Mouse (Mus musculus) adrenal gland (tissue): ENCODE data around the gene Nmnat2.

ENCODE experiments used
- intact Hi-C: fragments of 180-260 bp; cut with DNase I; formaldehyde crosslinking; loops from one replicate; pipeline ENCODE4 v1.15.1; 2025

The Nmnat2 gene

DNA sequence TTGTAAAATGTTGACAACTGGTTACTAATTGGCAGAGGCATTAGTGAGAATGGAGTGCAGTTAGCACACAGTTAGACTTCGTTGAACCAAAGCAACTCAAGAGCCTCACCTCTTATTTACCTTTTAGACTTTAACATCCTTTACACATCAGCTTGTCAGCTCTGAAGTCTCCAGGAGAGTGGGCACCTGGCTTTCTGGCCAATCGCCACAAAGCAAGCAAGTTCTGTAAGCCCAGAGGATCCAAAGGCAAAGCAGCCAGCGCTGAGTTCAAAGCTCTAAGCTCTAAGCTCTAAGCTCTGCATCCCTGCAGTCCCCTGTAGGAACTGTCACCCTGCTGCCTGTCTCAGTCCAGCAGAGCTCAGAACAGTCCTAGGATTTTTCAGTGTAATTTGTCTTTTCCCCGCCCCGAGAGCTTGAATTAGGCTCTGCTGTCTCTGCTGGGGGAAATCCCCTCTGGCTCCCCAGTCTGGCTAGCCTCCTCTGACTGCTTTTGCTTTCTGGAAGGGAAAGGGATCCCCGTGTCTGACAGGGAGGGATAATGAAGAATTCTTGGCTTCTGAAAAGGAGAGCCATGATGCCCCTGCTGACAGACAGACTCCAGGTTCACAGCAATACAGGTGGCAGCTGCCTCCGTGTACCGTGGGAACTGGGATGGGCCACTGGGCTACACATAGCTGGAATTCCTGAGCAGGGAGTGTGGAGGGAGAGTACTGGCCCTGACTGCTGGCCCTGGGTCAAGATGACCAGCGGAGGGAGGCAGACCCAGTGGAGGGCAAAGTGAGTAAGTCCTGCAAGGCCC lies 136.8 kb downstream of the Nmnat2 start:
- intact Hi-C loops: no loop called here

DNA sequence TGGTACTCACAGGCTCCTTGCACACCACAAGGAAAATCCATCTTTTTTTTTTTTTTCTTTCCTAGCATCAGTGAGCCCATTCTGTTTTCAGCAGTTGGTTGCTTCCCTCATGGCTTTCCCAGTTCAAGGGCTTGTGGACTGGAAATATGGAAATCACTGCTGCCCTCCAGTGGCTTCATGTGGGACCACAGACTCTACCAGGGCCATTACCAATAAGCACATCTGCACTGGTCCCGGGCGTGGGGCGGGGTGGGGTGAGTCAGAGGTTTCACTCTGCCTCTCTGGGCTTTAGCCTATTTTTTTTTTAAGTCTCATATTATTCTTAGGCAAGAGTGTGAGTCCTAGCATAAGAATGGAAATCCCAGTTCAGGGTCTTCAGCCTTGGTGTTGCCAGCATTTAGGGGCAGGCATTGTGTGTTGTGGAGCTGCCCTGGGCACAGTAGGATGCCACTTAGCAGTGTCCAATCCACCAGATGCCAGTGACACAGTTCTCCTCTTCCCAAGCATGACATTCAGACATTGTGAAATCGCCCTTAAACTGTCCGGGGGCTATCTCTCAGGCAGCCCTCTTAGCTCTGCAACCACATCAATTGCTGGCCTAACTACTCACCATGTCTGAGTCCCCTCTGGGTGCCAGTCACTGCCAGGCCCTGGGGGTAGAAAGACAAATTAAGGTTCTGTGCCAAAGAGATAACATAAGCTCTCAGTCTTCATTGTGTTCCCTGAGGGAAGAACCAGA lies 137.6 kb downstream of the Nmnat2 start:
- intact Hi-C loops: no loop called here

DNA sequence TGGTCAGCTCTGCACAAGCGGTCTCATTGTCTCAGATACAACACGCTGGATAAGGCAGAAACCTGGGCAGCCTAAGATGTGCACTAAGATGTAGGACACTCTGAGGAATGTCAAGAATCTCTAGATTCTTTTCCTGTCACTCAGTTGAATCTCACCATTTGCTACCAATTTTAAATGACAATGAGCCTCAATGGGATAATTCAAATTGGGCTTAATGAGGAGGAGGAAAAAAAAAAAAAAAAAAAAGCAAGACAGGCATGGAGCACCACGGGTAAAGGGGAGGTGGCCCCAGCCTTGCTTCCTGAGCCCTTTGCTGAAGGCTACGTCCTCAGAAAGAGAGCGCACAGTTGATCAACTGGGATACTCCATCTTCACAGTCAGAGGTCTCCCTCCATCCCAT lies 138.4 kb downstream of the Nmnat2 start:
- intact Hi-C loops: no loop called here

DNA sequence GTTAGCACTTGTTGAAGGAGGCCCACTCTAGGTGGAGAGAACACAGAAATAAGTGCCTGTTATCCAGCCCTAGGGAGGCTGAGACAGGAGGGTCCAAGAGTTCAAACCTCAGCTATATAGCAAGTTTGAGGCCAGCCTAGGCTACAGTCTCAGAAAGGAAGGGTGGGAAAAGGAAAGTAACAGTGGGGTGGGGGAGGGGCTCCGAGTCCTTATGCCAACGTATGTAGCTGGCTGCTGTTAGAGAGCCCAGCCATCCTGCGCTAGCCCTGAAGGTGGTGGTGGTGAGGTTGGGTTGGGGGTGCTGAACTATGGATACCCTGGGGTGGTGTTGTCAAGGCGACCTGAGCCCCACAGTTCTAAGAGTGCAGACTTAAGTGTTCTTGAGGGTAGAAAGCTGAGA lies 138.8 kb downstream of the Nmnat2 start:
- intact Hi-C loops: no loop called here

DNA sequence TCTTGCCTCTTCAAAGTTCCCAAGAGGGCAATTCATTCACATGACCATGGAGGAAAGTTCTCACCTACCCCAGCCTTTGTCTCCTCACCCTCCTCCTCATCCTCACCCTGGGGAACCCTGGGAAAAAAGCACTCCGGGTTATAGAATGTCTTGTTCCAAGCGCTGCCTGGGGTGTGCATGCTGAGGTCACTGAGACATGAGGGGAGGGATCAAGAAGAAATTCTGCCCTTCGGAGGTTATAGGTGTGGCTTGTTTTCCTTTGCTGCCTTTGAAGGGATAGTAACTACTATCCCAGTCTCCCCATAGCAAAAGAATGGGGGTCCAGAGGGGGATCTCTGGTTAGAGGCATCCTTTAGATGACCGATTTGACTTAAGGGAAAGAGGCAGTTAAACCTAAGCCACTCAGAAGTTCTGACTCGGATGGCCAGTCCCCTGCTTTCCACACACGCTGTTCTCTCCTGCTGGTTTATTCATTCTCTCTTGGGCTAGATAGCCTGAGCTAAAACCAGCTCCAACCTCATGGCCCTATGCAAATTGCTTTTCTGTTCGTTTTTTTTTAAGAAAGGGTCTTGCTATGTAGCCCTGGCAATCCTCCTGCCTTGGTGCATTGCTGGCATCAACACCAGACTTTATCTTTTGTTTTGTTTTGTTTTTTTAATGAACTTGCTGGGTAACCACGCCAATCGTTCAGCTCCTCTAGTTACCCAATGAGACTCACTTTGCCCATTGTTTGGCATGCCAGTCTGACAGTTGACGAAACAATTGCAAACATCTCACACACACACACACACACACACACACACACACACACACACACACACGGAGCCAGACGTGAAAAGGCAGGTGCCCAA lies 139.7 kb downstream of the Nmnat2 start:
- intact Hi-C loops: no loop called here

DNA sequence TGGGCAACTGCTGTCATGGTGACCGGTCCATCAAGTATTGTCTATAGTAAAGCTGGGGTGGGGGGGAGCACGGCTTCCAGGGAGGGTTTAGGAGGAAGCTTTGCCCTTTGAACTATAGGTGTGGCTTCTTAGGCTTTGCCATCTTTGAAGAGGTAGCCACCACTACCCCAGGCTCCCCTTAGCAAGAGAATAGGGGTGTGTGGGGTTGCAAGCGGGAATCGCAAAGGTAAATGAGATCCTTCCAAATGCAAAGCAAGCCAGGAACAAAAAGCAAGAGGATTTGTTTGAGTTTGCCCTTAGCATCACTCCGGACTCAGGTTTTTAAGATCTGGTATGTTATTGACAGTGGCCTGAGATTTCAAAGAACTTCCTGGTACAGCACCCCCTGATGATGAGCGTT lies 140.5 kb downstream of the Nmnat2 start:
- intact Hi-C loops: no loop called here

DNA sequence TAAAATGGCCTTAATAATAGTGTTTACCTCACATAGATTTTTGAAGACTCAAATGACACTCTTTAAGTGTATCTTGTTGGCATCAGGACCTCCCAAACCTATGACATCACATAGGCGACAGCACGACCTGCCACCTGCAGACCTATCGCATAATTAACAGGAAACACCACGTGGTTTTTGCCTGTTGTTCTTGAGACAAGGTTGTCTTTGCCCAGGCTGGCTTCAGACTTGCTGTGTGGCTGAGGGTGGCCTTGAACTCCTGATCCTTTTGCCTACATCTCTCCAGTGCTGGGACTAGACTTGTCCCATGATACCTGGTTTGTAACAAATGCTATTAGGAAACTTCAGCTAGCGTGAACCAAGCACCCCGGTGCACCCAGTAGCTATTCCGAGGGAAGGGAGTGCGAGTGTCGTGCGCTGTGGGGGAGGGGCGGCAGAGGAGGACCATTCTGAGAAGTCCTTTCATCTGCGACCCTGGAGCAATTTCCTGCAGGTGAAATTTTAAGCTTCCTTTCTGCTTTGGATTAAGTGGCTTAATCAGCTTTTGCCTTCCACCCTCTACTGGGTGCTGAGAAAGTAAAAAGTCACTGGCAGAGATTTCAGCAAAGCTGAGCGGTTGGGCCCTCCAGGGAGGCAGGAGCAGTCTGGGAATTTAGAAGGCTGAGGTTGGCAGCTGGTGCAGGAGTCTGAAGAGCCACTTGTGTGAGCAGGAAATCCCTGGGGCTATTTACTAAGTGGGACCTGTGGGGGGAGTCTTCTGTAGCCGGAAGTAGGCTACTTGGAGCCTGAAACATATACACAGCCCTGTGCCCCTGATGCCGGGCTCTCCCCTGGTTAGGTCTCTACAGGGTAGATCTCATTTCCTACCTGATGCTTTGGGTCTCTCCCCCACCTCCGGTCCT lies 141.3 kb downstream of the Nmnat2 start:
- intact Hi-C loops: no loop called here

DNA sequence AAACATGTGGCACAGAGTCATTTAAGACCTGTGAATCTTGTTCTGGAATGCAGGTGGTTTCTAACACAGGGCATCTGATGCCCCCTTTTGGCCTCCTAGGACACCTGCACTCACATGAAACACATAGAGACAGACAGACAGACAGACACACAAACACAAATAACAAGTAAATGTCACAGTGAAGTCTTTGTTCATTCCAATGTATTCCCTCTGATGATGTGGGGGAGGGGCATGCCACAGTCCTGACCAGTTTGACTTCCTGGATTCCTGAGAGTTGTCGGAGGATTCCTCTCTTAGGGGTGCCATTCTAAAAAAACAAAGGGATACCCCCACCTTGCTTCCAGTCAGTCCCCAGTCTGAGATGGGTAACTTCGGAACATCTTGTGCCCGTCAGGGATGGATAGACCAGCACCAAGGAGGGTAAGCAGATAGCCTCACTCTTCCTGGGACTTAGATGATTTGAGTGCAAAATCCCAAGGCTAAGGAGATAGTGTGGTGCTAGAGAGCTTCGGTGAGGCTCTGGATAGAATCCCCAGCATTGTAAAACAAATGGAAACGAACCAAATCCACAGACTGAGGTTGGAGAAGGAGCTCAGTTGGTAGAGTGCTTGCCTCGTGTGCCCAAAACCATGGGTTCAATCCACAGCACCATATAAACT lies 142.4 kb downstream of the Nmnat2 start:
- intact Hi-C loops: no loop called here

DNA sequence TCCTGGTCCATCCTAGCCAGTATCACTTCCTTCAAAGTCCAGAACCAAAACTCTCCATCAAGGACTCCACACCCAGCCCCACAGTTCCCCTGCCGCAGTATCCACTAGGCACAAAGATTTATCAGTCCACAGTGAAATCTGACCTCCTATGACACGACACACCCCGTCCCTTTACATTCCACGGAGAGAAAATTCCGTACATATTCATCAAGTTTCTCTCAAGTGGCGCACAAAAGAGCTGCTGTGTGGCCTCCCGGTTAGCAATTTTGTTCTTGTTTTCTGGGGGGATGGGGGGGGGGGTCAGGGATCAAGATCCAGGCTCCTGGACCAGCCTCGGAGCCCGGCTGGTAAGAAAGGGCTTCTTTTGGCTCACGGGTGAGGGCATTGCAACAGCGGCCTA lies 143.8 kb downstream of the Nmnat2 start:
- intact Hi-C loops: no loop called here

DNA sequence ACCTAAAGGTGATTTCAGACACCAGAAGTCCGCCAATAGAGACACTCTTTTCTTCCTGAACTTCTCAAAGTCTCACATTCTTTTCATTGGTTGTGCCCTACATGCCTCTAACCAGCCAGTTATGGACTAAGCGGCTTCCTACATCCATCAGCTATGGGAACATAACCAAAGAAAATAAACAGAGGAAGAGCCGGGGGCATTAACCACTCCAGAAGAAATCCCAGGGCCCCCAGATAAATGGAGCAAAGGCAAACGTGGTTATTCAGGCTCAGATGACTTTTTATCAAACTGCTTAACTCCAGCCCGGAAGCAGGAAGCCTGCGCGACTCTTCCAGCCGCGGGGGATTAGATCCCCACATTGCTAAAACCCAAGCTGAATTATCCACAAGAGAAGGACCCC lies 146.1 kb downstream of the Nmnat2 start:
- intact Hi-C loops: loop anchor here (5.0 kb wide), 1 partner anchor 286 kb away; no protein-coding TSS in a partner anchor

DNA sequence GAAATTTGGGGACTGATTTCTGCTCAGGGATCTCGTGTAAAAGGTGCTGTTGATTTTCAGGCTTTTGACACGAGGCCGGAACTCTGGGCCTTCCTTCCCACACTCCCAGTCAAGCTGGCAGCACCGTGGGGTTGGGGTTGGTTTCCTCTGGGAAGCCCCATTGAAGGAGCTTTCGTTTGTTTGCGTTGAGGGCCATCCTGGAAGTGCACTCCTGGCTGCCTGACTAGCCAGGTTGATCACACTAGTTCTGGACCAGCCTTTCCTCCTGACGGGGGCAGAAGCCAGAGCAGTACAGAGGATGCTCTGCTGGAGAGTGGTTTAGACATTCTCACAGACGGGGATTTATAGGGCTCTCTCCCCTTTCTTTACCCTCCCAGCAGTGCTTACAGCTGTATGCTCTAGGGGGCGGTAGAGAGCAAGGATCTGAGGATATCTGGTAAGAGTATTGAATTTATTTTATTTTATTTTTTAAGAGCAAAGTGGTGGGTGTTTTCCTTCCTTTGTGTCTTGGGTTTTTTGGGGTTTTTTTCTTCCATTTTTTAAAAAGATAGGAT lies 146.6 kb downstream of the Nmnat2 start:
- intact Hi-C loops: loop anchor here (5.0 kb wide), 1 partner anchor 286 kb away; no protein-coding TSS in a partner anchor

DNA sequence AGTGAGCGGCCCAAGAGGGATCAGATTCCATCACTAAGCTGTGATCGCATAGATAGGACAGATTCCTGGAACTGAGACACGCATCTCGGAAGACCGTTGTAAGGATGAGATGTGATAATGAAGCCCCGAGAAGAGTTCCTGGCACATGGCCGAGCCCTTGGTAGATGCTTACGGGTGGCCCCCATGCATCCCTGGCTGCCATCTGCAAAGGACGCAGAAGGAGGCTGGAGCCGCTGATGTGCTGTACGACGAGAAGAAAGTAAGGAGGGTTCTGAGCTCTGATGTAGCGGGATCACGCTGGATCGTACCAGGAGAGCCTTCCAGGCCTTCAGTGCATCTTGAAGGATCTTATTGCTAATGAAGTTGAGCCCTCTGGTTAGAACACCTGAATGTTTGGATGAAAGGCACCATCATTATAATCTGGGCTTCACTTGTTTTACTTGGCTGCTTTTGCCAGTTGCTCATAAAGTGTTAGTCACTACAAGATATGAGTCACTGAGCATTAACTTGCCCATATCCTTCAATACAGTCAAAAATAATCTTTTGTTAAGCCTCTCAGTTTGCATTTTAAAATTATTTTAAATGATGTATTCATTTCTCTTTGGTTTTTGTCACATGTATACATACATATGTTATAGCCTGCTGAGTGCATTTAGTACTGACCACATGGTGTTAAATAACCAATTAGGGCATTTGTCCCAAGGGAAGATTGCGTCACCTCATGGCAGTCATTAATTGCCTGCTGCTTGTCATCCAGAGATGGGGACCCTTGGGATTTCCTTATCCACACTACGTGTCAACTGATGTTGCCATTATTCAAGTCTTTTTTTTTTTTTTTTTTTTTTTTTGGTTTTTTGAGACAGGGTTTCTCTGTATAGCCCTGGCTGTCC lies 147.7 kb downstream of the Nmnat2 start:
- intact Hi-C loops: loop anchor here (5.0 kb wide), 1 partner anchor 285 kb away; no protein-coding TSS in a partner anchor

DNA sequence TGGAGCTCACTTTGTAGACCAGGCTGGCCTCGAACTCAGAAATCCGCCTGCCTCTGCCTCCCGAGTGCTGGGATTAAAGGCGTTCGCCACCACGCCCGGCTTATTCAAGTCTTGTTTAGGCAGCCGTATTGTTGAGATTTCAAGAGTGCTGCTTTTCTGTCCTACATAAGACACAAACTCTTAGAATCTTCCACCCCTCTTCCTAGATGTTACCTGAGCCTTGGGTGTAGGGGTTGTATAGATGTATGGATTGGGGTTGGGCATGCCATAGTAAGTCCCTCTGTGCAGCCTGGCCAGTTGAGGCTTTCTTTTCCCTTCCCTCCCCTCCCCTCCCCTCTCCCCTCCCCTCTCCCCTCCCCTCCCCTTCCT lies 148.4 kb downstream of the Nmnat2 start:
- intact Hi-C loops: loop anchor here (5.0 kb wide), 1 partner anchor 284 kb away; no protein-coding TSS in a partner anchor

DNA sequence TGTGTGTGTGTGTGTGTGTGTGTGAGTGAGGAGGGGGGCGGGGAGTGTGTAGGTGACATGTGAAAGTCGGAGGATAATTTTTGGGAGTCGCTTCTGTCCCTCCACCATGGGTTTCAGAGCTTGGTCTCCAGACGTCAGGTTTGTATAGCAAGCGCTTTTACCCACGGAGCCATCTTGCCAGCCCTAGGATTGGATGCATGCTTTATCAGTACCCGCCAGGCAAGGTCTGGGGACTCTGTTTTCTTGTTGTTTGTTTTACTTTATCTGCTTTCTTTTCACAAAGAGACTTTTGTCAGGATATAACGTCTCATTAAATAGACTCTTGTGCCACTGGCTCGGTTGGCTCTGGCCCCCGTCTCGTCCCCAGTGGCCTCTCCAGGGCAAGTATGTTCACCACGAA lies 150.0 kb downstream of the Nmnat2 start:
- intact Hi-C loops: loop anchor here (5.0 kb wide), 1 partner anchor 282 kb away; no protein-coding TSS in a partner anchor

DNA sequence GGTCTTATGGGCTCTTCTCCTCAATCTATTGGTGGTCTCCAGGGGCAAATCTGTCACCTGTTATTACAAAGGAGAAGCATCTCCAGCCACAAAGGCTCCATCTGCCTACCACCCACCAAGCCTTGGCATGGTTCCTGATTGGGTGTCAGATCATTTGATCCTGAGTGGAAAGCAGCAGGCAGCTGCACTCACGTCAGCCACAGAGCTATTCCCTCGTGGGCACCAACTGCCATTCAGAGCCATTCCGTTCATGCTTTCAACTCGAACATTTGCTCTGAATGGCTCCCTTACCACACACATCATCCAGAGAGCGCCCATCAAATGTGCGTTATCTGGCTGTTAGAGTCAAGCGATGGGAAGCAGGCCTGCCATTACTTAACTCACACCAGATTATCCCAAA lies 153.1 kb downstream of the Nmnat2 start:
- intact Hi-C loops: no loop called here

DNA sequence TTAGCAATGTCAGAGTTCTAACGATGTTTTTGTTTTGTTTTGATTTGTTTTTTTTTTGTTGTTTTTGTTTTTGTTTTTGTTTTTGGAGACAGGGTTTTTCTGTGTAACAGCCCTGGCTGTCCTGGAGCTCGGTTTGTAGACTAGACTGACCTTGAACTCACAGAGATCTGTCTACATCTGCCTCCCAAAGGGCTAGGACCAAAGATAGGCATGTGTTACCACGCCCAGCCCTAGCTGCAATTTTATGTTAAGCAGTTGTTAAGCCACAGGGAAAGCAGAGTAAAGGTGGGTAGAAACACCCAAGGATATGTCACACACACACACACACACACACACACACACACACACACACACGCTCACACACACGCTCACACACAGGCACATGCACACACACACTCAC lies 154.6 kb downstream of the Nmnat2 start:
- intact Hi-C loops: no loop called here

DNA sequence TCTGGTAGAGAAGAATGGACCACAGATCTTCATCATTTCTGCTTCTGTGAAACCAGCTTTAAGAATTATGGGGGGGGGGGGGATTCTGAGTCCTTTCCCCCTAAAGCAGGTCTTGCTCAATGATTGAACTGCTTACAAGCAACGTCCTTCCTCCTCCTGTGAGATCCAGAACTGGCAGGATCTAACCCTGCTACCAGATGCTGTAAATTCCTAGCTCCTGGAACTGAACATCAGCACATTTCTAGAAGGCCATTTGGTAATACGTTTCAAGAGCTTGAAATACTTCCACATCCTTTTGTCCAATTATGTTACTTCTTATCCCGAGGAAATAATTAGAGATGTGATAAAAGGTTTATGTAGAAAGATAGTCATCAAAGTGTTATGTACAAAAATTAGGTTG lies 155.0 kb downstream of the Nmnat2 start:
- intact Hi-C loops: no loop called here

DNA sequence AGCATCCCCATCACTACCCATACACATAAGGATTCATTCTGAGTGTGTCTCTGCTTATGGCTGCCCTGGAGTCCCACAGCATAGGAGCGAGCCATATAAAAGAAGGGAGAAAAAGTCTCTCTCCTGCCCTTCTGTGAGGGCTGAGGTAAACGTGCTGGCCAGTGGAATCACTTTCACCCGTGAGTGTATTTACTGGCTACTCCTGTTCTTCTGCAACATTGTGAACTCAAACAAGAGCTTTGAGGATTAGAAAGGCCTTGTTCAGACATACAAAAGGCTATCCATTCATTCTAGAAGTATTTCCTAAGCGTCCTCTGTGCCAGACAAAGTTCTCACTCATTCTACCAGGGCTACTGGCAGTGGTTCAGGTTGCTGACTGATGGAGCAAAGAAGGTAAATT lies 156.8 kb downstream of the Nmnat2 start:
- intact Hi-C loops: no loop called here

DNA sequence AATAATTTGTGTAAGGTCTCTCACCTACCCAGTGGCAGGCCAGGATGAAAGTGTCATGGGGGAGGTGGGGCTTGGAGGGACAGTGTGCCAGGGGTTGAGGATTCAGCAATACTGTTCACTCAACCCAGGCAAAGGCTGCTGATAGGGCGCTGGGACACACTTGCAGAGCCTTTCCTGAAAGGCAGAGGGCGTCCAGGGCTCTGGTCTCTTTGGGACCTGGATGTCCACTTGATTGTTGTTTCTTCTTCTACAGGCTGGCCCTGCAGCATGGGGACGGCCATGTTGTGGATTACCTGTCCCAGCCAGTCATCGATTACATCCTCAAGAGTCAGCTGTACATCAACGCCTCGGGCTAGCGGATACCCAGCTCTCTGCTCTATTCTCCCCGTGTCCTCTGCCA lies 160.5 kb downstream of the Nmnat2 start:
- intact Hi-C loops: no loop called here
